Mouse (Mus musculus) kidney, postnatal 0 days (tissue): ENCODE results near the gene Nr2e1. TPM values are rescaled to one million over a fixed set of nuclear protein-coding genes. Genes with fewer than 3 reads are reported as not detected.

Source experiments
- ATAC-seq: fragments of 200-750 bp; cut with Nextera tagmentation; replicated peaks from 2 replicates; pipeline ENCODE4 v1.8.0; 2017; ENCODE audit warnings: low read depth, moderate number of reproducible peaks, moderate TSS enrichment, moderate library complexity; ENCODE audit not compliant: low FRiP score
- DNase-seq: peaks from one replicate; pipeline ENCODE4 v3.0.0-alpha.2; 2016; ENCODE audit warnings: low spot score
- H3K27ac ChIP-seq: fragments of 300-500 bp; sonication (generic); 2 replicates; pipeline ENCODE4 v1.5.1; 2014; ENCODE audit warnings: mild to moderate bottlenecking
- H3K27me3 ChIP-seq: fragments of 300-500 bp; sonication (generic); 2 replicates; pipeline ENCODE4 v1.6.1; 2014; ENCODE audit warnings: low read length, mixed read lengths; ENCODE audit not compliant: insufficient read depth
- H3K36me3 ChIP-seq: fragments of 300-500 bp; sonication (generic); 2 replicates; pipeline ENCODE4 v1.6.1; 2014; ENCODE audit warnings: low read length, mixed read lengths; ENCODE audit not compliant: insufficient read depth
- H3K4me1 ChIP-seq: fragments of 300-500 bp; sonication (generic); replicated peaks from 2 replicates; pipeline ENCODE4 v1.6.1; 2014; ENCODE audit warnings: antibody characterized with exemption, low read length, mixed read lengths; ENCODE audit not compliant: insufficient read depth
- H3K4me2 ChIP-seq: fragments of 300-500 bp; sonication (generic); 2 replicates; pipeline ENCODE4 v1.6.1; 2014; ENCODE audit warnings: mild to moderate bottlenecking, low read length, moderate library complexity, mixed read lengths
- H3K4me3 ChIP-seq: fragments of 300-500 bp; sonication (generic); replicated peaks from 2 replicates; pipeline ENCODE4 v1.5.1; 2014; ENCODE audit warnings: low read depth, low read length
- H3K9ac ChIP-seq: fragments of 300-500 bp; sonication (generic); 2 replicates; pipeline ENCODE4 v1.6.1; 2014; ENCODE audit warnings: low read depth, low read length
- H3K9me3 ChIP-seq: fragments of 300-500 bp; sonication (generic); replicated peaks from 2 replicates; pipeline ENCODE4 v1.6.1; 2016; ENCODE audit warnings: low read length, inconsistent platforms, mixed read lengths
- CTCF ChIP-seq: IDR thresholded peaks from 2 replicates; pipeline ENCODE4 v1.5.1; 2016; ENCODE audit warnings: antibody characterized with exemption, low read depth, mild to moderate bottlenecking, moderate library complexity
- WGBS: fragments of 180-500 bp; shearing (Covaris S2); extraction: QIAGEN DNeasy Blood & Tissue Kit; methylation state at CpG from one replicate; pipeline ENCODE4 v1.1.7; 2014; 5-methylcytosine and 5-hydroxymethylcytosine counted together
- polyA plus RNA-seq: library from polyadenylated mRNA; unstranded; fragments of >200 nt; fragmentation: Nextera tagmentation; extraction: Ambion mirVana; gene quantifications from 2 replicates; pipeline ENCODE4 v1.2.1, GENCODE M21; 2015

Gene Nr2e1
- polyA plus RNA-seq, 1 experiment from 2014 or later, result not detected

DNA sequence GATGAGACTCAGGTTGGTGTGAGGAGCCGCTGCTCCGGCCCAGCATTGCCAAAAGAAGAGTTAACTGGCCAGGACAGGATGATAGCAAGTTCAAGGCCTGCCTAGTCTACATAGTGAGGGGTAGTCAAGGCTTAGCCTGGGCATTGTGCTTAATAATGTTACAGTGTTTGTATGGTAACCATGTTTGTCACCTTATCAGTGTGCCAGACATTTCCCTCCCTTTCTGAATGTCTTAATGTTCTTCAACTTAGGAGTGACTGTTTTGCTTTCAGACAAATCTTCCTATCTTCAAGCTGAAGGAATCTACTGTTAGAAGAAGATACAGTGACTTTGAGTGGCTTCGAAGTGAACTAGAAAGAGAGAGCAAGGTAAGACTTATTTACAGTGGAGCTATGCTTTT lies 57.8 kb downstream of the Nr2e1 start:
- Histone ChIP-seq H3K4me2 (no peak overlapping the region), H3K27ac (no peak overlapping the region), H3K4me3 (no peak overlapping the region), H3K27me3 (no peaks in the 10 kb centered on the region), H3K36me3 (peaks cover 15% of the 10 kb centered on the region; the same call in 1 of the 2 replicates), H3K4me1 (0 out of 2 replicates have a peak, but pooled peaks cover 3% of the 10 kb centered on the region), H3K9me3 (no peaks in the 10 kb centered on the region), H3K9ac (no peak overlapping the region)
- no peak for TF ChIP-seq CTCF
- ATAC-seq, result no peak
- DNase-seq, result no peak
- WGBS, result 97% methylated on average over 3 of the region's 3 CpGs

DNA sequence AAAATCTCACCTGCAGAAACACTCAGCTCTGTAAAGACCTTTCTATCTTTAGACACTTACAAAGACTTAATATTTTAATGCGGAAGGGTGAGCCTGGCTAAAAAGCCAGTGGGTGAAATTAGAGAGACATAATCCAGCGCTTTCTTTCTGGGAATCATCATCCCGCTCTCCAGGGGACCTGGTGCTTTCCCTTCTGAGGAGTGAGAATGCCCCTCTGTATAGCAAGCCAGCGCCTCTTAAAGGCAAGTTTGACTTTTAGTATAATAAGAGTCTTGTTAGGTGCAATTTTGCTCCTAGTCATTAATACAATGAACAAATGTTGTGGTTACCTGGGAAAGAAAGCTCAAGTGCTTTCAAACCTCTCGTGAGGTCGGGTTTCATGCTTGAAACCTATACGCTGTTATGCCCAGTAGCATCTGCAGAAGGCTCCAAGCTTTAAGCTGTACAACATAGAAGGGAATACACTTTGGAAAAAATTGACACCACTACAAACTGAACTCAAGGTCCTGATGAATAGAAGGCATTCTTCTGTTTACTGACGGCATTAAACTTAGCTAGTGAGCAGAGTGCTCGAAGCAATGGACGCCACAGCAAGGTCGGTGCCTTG lies 59.8 kb downstream of the Nr2e1 start:
- DNase-seq (no peak), ATAC-seq (no peak)
- H3K4me3 ChIP-seq, result no peak overlapping the region
- TF ChIP-seq CTCF, result no peak
- H3K9me3 ChIP-seq, result no peaks in the 10 kb centered on the region
- WGBS, result 78% methylated on average over 11 of the region's 11 CpGs
- no peak overlapping the region for H3K27ac ChIP-seq
- H3K36me3 ChIP-seq, result 0 out of 2 replicates have a peak, but pooled peaks cover 8% of the 10 kb centered on the region
- H3K9ac ChIP-seq, result no peak overlapping the region
- no peak overlapping the region for H3K4me2 ChIP-seq
- 0 out of 2 replicates have a peak, but pooled peaks cover 3% of the 10 kb centered on the region for H3K4me1 ChIP-seq
- no peaks in the 10 kb centered on the region for H3K27me3 ChIP-seq

DNA sequence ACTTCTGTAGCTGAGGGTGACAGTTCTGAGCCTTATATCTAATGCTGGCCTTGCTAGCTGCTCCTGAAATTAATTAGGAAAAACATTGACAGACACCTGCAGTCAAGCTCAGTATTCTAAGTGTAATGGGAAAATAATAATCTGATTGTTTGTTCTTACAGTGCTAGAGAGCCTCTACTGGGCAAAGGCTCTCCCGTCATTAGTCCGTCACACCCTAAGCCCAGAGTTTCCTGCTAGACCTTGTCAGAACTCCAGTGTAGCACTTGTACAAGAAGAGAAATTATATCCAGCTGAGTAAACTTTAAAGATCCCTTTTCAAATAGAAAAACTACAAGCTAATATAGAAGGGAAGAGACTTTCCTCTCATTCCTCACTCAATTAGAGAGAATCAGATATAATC lies 60.5 kb downstream of the Nr2e1 start:
- DNase-seq, result no peak

DNA sequence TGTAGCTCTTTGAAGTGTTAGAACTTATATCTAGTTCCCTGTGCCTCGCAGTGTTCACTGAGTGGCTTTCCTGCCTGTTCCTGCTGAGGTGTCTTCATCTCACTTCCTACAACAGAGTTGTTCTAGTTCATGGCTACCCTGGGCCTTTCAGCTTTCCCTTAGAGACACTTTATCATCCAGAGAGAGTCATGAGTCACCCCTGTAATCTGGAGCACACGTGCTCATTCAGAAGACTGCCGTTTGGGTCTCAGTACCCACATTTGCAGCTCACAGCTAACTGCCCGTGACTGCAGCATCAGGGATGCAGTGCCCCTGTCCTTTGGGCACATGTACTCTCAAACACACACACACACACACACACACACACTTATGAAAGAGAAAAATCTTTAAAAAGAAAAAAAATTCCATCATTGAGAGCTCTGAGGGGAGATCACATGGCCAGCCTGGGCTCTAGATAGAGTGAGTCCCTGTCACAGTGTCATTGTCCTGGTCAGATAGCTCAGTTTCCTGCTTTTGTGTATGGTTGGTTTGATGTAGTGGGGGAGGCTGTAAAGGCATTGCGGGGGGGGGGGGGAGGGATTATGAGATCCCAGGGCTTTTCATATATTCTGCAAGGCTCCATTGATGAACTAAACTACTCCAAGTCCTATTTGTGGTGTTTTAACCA lies 62.0 kb downstream of the Nr2e1 start:
- 55% methylated on average over 5 of the region's 5 CpGs for WGBS
- Histone ChIP-seq H3K9me3 (no peaks in the 10 kb centered on the region), H3K27ac (no peak overlapping the region), H3K9ac (no peak overlapping the region), H3K27me3 (no peaks in the 10 kb centered on the region), H3K4me3 (no peak overlapping the region), H3K4me2 (no peak overlapping the region), H3K4me1 (0 out of 2 replicates have a peak, but pooled peaks cover 3% of the 10 kb centered on the region), H3K36me3 (no peaks in the 10 kb centered on the region)
- ATAC-seq, result no peak
- DNase-seq, result peak; percentile 24
- no peak for TF ChIP-seq CTCF

More for the DNA sequence above, 60.5 kb downstream of the Nr2e1 start:
- no peaks in the 10 kb centered on the region for H3K9me3 ChIP-seq
- no peak for ATAC-seq
- no peak overlapping the region for H3K4me3 ChIP-seq
- TF ChIP-seq CTCF, result peak; percentile 14; the same call in 1 of the 2 replicates
- 40% methylated on average over 2 of the region's 2 CpGs for WGBS
- H3K4me1 ChIP-seq, result 0 out of 2 replicates have a peak, but pooled peaks cover 3% of the 10 kb centered on the region
- no peak overlapping the region for H3K27ac ChIP-seq
- no peak overlapping the region for H3K4me2 ChIP-seq
- no peak overlapping the region for H3K9ac ChIP-seq
- no peaks in the 10 kb centered on the region for H3K27me3 ChIP-seq
- 0 out of 2 replicates have a peak, but pooled peaks cover 5% of the 10 kb centered on the region for H3K36me3 ChIP-seq

DNA sequence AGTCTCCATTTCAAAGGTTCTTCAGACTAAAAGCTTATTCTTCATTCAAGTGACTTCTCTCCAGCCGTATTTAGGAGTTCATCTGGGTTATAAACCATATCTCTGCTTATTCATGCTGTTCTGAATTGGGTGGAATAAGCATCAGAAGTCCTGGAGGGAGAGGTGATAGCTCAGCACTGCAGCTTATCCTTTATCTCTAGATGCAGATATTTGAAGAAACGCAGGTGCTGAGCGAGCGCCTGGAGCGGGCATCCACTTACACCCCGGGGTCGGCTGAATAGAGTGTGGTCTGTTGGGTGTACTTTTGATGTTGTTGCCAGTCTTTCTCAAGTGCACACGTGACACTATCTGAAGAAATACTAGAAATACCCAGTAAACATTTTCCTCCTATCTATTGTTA lies 65.1 kb downstream of the Nr2e1 start:
- Histone ChIP-seq H3K4me2 (no peak overlapping the region), H3K27ac (no peak overlapping the region), H3K9ac (no peak overlapping the region), H3K36me3 (no peaks in the 10 kb centered on the region), H3K4me3 (no peak overlapping the region), H3K4me1 (no peaks in the 10 kb centered on the region), H3K27me3 (no peaks in the 10 kb centered on the region), H3K9me3 (no peaks in the 10 kb centered on the region)
- 89% methylated on average over 8 of the region's 8 CpGs for WGBS
- ATAC-seq, result no peak
- DNase-seq, result no peak
- no peak for TF ChIP-seq CTCF

DNA sequence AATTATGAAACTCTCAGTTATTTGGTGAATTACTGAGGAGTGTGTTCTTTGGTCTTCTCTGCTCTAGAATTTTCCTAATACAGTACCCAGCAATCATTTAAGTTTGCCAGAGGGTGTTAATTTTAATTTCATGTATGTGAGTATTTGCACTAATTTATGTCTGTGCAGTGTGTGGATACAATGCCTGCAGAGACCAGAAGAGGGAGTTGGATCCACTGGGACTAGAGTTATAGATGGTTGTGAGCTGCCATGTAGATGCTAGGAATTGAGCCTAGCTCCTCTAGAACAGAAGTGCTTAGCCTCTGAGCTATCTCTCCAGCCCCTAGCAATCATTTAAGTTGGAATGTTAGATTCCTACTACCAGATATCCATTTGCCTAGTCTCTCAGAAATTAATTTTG lies 69.3 kb downstream of the Nr2e1 start:
- TF ChIP-seq CTCF, result peak; percentile 33; the same call in 1 of the 2 replicates
- Histone ChIP-seq H3K27ac (no peak overlapping the region), H3K36me3 (no peaks in the 10 kb centered on the region), H3K27me3 (no peaks in the 10 kb centered on the region), H3K9ac (no peak overlapping the region), H3K9me3 (no peaks in the 10 kb centered on the region), H3K4me3 (no peak overlapping the region), H3K4me2 (no peak overlapping the region), H3K4me1 (no peaks in the 10 kb centered on the region)
- no peak for ATAC-seq
- no peak for DNase-seq

Other genes starting within 250 kb of the Nr2e1 start
- gene Afg1l, start 105.1 kb downstream of the Nr2e1 start, polyA plus RNA-seq, result 8.3 and 9.6 TPM in 2 replicates
- gene Snx3, start 81.6 kb downstream of the Nr2e1 start, polyA plus RNA-seq, result 326 and 345 TPM in 2 replicates
- gene Ostm1, start 190 bp upstream of the Nr2e1 start, polyA plus RNA-seq, result 26.6 and 27.9 TPM in 2 replicates
- gene Sec63, start 177.9 kb upstream of the Nr2e1 start, polyA plus RNA-seq, result 17.6 and 17.7 TPM in 2 replicates